Mouse (Mus musculus) ovary, adult 18-20 months (tissue): Measurements from ENCODE around the gene Scaper.

ENCODE experiments used
- DNase-seq: peaks from one replicate; pipeline ENCODE4 v3.0.0; 2022; ENCODE audit warnings: low spot score, mixed read lengths

Gene Scaper

DNA sequence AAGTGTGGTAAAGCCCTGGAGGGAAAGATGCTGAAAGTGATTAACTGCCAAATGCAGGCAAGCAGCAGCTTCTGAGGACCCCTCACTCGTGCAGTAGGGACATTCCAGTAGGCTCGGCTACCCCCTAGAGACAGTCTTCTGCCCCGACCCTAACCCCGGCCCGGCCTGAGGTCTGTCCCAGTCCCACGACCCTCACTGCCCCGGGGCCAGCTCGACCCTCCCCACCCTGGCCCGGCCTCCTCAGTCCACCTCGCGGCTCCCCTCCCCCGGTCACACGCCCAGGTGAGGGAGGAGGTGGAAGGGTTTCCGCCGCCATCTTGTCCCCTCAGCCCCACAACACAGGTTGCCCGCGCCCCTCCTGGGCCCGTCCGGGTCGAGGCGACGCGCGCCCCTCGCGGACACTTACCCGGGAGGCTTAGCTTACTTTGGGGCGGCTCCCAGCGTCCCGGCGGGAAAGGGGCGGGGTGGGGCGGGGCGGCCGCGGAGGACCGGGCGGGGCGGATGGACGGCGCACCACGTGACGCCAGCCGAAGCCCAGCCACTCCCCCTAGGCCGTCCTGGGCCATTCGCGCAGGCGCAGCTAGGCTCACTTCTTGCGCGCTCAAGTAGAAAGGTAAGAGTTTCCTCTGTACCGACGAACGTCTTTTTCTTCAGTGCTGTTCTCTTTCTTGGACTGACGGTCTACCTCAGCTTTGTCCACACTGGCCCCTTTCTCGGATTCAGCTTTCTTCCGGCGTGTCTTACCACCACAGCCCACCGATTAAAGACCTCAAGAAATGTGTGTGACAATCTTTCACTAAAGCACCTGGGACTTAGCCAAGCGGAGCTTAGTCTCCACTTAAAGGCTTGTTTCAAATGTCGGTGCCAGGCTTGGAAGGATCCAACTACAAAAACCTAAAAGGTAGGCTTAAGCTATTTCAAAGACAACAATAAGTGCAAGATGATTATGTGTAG is at the start of gene Scaper:
TSS of gene Scaper (minus strand) at position 456 of the 954 bp plus-strand sequence.
- DNase-seq: peak; percentile 80

DNA sequence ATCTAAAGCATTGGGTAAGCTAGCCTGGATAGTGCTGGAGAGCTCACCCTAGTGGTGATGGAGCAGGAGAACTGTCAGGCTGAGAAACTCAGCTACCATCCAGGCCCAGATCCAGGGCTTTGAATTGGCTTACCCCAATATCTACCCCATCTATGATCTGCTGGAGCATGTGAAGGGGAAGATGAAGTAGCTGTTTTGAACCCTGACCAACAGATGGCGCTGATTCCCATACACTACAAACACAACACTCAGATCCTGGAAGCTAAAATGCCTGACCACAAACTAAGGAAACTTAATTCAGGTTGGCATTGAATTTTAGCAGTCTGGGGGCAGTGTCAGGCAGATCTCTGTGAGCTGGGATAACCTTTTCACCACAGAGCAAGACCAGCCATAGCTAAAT is 8.9 kb upstream of the Scaper start:
- DNase-seq: no peak

DNA sequence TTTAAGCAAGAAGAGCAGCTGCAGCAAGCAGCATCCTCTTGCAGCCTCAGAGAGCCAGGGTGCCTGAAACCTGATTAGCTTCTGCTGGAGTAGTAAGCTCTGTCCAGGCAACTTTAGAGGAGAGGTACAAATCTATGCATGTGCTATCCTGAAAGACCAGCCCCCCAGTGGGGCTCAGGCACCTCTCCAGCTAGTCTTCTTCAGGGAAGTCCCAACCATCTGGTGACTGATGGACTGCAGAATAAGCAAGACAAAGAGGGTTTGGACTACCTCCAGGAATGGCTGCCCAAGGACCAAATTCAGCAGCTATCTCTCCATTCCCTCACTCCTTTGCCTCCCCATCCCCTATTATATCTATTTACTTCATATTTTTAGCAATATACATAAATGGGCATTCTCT is 3.4 kb upstream of the Scaper start:
- no peak for DNase-seq

DNA sequence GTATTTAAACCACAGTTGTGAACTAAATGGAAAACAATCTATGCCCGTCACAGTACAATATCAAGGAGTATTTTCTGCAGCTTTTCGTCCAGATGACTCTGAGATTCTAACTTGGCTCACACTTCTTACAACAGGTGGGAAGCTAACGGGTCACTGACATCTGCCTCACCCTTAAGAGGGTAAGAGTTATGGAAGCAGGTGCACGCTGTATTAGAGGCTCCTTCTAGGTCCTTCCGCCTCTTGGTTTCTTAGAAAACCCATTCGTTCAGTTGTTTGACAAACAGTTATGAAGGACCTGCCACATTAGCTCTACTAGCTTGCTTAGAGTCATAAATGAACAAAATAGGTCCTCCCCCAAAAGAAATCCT is 683 bp upstream of the Scaper start:
- DNase-seq: no peak

DNA sequence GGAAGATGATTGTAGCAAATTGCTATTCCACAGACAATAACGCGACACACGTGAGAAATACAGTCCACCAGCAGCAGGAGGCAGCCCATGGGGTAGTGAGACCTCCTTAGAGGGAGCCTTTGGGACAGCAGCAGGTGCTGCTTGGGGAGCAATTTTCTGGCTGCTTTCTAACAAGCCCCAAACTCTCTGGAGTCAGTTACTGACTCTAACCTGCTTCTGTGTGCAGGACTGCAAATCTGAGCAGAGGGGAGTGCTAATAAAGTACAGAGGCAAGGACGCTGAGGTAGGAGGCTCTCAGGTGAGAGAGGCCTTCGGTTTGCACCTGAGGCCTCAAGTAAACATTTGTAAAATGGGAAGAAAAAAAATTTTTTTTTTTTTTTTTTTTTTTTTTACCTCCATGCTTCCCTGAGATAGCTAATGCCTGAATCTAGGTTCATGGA is 675 bp downstream of the Scaper start:
- DNase-seq: no peak

DNA sequence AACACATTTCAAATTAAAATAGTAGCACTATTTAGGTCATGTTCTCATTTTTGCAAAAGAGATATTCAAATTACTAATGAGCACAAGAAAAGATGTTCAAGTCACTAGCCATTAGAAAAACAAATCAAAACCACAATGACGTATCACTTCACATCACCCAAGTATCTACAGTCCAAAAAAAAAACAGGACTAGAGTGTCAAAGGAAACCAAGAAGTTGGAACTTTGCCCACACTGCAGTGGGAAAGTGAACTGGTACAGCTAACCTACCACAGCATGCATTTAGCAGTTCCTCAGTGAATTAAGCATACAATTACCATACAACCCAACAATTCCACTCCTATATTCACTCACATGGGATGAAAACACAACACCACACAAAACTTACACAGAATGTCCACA is 5.4 kb downstream of the Scaper start:
- no peak for DNase-seq

DNA sequence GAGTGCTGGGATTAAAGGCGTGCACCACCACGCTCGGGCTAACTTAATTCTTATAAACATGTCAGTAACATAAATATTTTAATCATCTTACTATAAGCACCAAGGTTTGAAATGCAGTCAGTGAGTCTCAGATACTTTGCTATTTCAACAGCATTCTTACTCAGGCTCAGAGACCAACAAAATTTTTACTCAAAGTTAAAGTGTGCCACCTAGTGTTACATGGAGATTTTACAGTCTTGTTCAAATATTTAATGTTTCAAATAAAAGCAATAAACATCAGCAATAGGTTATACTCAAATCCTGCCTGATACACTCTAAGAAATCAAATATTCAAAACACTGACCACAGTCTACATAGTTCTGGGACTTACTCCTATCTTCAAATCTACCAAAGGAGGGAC is 19.3 kb downstream of the Scaper start:
- no peak for DNase-seq

DNA sequence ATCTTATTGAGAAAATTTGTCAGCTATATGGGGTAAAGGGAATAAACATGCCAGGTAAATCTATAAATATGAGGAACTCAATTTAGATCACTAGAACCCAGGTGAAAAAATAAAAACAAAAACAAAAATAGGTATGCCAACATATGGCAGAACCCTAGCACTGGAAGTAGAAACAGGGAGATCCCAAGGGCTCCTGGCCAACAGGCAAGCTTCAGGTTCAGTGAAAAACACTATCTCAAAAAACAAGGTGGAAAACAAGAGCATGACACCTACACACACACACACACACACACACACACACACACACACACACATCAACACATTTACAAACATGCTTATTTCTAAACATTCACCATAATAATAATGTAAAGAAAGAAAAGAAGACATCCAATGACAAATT is 21.2 kb downstream of the Scaper start:
- no peak for DNase-seq

DNA sequence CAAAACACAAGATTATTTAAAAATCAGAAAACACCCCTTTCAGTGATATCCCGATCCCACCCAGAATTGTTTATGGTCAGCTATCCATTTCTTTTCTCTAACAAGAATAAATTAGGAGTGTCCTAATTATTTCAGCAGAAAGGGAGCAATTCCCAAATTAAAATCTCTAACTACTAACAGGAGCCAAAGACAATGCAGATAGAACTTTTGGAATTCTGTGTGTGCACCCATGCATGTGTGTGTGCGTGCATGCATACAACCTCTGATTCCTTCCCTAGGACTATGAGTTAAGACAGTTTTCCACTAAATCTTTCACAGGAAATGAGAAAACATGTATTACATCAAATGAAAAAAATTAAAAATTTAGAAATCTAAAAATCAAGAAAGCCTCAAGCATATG is 26.4 kb downstream of the Scaper start:
- DNase-seq: no peak

DNA sequence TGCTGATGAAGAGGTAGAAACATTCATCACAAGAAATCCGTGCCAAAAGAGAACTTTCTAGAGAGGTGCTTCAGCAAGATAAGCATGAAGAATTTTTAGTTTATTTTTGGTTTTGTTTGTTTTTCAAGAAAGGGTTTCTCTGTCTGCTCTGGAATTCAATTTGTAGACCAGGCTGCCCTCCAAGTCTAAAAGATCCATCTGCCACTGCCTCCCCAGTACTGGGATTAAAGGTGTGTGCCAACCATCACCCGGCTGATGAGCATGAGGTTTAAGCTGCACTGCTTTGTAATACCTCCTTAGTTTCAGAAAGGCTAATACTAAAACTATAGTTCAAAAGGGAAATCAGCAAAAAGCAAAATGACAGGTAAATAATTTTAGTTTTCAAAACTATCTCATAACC is 35.0 kb downstream of the Scaper start:
- DNase-seq: no peak

DNA sequence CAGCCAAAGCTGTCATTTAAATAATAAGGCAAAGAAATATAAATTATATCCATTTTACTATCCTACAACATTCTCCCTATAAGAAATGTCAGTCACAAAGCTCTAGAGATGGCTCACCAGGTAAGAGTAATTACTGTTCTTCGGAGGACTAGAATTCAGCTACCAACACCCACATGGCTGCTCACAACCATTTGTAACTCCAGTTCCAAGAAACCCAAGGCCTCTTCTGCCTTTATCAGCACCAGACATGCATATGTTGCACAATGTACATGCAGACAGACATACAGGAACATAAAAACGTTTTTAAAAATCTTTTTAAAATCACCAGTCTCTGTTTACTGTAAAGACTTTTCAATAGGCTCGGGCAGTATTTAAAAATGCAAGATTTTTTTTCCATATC is 36.3 kb downstream of the Scaper start:
- no peak for DNase-seq

DNA sequence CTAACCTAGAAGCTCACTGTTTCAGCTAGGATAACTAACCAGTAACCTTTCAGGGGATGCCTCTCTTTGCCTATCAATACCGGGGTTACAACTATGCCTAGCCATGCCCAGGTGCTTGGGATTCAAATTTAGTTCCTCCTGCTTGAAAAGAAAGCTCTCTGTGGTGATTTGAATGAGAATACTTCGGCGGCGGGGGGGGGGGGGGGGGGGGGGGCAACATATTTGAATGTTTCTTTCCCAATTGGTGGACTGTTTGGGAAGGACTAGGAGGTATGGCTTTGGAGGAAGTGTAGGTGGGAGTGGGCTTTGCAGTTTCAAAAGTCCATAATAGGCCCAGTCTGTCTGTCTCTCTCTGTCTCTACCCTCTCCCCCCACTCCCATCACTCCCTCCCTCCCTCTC is 37.4 kb downstream of the Scaper start:
- DNase-seq: no peak

DNA sequence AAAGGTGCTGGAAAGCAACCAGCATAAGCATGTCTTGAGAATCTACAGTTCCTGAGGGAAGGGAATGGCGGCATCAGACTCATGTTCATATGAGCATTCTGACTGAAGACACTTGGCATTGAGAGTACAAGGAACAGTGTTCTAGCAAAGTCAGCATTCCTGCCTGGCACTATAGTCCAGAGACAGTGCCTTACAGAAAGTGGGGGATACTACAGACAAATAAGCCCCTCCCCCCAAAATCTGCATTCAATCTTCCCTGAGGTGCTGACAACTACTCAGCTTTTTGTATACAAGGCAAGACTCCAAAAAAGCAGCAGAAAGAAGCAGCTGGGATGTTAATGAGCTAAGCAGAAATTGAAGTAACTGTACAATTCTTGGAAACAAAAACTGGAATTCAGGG is 59.9 kb downstream of the Scaper start:
- DNase-seq: no peak

DNA sequence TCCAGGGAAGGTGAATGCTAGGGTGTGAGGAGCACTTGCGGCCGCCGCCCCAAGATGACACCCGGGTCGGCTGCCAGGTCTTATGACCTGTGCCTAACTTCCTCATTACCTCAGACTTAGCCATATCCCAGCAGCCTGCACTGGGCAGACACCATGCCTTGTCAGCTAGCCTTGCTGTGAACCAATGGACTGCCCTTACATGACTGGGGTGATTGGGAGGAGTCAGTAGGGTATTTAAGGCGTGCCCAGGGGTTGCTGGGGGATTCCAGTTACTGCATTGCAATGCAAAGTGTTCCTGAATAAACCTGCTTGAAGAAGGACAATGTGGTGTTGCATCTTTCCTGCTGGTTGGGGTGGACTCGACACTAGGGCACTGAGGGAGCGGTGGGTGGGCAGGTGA is 148.5 kb downstream of the Scaper start:
- no peak for DNase-seq

DNA sequence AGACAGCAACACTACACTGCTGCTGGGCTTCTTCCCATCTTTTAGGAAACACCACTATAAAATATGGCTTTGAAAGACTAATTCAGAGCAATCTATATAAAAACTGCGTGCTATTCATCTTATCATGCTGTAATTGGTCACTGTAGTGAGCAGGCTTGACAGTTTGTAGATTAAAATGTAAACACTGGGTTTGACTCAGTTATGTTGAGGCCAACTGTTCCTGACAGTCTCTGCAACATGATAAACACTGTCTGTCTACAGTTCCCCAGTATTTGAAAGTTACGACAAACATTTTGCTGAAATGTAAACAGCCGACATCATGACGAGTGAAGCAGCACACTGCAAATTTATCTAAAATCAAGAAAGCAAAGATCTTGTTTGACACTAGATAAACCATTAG is 225.9 kb downstream of the Scaper start:
- DNase-seq: no peak

DNA sequence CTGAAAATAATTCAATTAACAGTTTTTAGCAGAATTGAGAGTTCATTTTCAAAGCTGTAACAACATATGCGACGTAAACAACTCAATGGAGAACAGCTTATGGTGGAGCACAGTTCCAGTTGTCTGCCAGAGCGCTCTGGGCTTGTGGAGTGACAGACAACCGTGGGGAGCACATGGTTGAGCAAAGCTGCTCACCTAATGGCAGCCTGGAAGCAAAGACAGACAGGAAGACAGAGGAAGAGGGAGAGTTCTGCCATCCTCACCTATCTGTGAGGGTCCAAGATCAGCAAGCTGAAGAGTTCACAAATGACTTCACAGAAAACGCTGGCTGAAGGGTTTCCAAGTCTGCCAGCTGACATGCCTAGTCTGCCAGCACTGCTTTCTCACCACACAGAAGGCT is 227.4 kb downstream of the Scaper start:
- no peak for DNase-seq

DNA sequence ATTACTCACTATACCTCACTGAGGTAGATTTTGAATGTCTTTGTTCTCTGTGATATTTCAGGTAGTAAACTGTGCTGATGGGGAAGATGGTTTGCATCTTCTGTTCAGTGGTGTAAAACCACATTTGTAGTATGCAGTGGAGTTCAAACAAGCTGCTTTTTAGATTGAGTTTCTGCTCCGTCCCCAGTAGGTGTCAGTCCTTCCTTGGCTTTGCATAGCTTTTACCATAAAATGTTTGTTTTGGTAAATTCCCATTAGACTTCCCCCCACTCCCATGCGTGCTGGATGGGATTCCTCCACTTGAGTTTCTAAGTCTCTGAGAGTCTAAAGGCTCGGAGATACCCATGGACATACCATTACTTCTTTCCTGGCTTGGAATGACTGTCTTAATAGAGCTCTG is 231.3 kb downstream of the Scaper start:
- DNase-seq: no peak

DNA sequence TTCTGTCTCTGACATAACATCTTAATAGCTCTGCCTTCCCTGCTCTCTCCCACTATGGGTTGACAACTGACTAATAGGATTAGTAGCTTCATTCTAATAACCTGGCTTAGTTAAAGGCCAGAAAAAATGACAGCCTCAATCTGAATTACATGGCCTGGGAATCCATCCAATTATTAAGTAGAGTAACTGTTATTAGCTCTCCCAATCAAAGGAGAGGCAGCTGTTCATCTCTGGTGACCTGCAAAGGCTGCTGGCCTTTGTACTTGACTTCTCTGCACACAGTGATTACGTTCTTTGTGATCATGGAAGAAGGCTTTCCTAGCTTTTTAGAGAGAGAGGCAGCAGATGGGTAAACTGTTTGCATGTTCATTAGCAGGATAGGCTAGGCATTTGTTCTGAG is 242.6 kb downstream of the Scaper start:
- DNase-seq: no peak

DNA sequence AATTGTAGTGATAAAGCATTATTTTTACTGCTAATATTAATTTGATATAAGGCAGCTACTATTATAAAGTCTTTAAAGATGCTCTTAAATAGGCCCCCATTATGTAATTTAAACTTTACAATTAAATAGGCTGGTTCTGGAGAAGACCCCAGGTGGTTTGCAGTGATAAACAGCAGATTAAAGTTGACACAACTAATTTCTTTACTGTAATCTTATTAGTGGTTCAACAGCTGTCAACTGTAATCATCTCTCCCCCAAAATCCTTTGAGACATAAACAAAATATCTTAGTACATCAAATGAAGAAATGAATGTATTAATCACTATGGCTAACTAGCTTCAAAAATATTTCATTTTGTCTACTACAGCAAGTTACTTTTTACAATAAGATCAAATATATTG is 260.8 kb downstream of the Scaper start:
- DNase-seq: no peak

DNA sequence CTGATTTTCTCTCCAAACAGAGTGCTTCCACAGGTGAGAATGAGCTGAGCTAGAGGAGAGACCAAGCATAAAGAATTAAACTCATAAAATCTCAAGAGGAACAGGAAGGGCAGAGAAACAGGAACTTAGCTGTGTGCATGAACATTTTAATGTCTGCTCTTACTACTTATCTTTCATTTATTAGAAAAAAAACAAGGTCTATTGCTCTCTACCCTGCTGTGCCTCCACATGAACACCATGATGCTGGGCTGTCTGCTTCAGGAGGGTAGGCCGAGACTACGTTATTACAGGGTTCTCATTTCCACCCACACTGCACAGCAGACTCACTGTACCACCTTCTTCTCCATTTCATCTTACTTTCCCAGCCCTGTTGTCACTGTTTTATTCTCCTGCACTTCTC is 291.5 kb downstream of the Scaper start:
- no peak for DNase-seq

DNA sequence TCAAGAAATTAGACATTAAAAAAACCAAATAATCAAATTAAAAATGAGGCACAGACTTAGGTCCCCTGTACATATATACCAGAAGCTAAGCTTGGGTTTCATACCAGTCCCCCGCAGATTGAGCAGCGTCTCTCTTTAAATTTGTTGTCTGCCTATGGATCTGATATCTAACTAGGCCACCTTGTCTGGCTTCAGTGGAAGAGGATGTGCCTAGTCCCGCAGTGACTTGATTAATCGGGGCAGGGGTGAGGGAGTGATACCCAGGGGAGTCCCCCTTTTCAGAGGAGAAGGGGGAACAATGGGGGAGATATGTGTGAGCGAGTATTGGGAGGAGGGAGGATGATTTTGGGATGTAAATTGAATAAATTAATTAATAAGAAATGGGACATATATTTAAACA is 310.9 kb downstream of the Scaper start:
- no peak for DNase-seq

DNA sequence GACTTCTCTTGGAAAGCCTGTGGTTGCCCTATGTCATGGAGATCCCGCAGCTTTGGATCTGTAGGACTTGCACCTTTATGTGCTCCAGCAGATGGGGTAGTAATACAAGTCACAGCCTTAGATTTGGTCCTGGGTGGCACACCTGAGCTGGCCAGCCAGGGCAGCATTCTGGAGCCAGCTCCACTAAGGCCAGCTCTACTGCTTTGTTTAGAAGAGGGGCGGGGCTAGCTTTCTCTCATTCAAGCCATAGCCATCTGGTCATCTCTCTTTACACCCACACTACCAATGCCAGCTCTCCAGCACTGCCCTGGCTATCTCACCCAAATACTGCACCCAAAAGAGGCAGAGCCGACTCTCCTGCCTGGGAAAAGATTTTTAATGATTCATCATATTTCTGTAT is 323.2 kb downstream of the Scaper start:
- no peak for DNase-seq

DNA sequence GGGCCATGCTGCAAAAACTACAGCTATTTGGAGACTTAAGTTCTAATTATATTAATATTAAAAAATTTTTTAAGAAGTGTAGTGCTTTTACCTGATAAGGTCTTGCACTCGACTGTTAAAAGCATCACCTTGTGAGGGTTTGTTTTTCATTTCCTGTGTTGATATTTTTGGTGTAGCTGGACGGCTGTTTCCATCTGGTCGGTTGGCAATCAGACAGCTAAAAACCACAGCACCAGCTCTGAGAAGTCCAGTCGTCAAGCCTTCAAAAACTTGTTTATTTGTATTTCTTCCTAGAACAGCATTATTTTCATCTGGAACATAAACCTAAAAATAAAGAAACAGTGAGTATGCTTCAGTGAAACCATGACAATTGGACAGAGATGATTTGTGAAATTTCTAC is 328.2 kb downstream of the Scaper start:
- DNase-seq: no peak
